Mouse (Mus musculus) heart, embryonic 11.5 days (tissue): ENCODE measurements around the gene Tll2. TPM values are rescaled to one million over a fixed set of nuclear protein-coding genes. Genes with fewer than 3 reads are reported as not detected.

ENCODE experiments used
- ATAC-seq: fragments of 200-750 bp; cut with Nextera tagmentation; replicated peaks from 2 replicates; pipeline ENCODE4 v1.8.0; 2017; ENCODE audit warnings: moderate library complexity; ENCODE audit not compliant: insufficient number of reproducible peaks, low FRiP score, low TSS enrichment
- H3K27ac ChIP-seq: fragments of 300-500 bp; sonication (generic); 2 replicates; pipeline ENCODE4 v1.5.1; 2014; ENCODE audit warnings: mild to moderate bottlenecking, low read depth, low read length
- H3K27me3 ChIP-seq: fragments of 300-500 bp; sonication (generic); 2 replicates; pipeline ENCODE4 v1.6.1; 2014; ENCODE audit warnings: mild to moderate bottlenecking, low read length, mixed read lengths; ENCODE audit not compliant: control insufficient read depth, insufficient read depth
- H3K36me3 ChIP-seq: fragments of 300-500 bp; sonication (generic); 2 replicates; pipeline ENCODE4 v1.6.1; 2014; ENCODE audit warnings: mild to moderate bottlenecking, low read length, moderate library complexity, mixed read lengths; ENCODE audit not compliant: control insufficient read depth, insufficient read depth
- H3K4me1 ChIP-seq: fragments of 300-500 bp; sonication (generic); 2 replicates; pipeline ENCODE4 v1.6.1; 2014; ENCODE audit warnings: low read length; ENCODE audit not compliant: control insufficient read depth, insufficient read depth
- H3K4me2 ChIP-seq: fragments of 300-500 bp; sonication (generic); 2 replicates; pipeline ENCODE4 v1.6.1; 2014; ENCODE audit warnings: mild to moderate bottlenecking, moderate library complexity
- H3K4me3 ChIP-seq: fragments of 300-500 bp; sonication (generic); 2 replicates; pipeline ENCODE4 v1.5.1; 2014; ENCODE audit warnings: low read depth, low read length
- H3K9ac ChIP-seq: fragments of 300-500 bp; sonication (generic); 2 replicates; pipeline ENCODE4 v1.6.1; 2014; ENCODE audit warnings: mild to moderate bottlenecking, low read depth, low read length, moderate library complexity
- H3K9me3 ChIP-seq: fragments of 300-500 bp; sonication (generic); replicated peaks from 2 replicates; pipeline ENCODE4 v1.6.1; 2016; ENCODE audit warnings: low read length; ENCODE audit not compliant: control insufficient read depth
- WGBS: fragments of 180-500 bp; shearing (Covaris S2); extraction: QIAGEN DNeasy Blood & Tissue Kit; methylation state at CpG from one replicate; pipeline ENCODE4 v1.1.7; 2014; ENCODE audit not compliant: insufficient replicate concordance; 5-methylcytosine and 5-hydroxymethylcytosine counted together
- polyA plus RNA-seq: library from polyadenylated mRNA; unstranded; fragments of >200 nt; fragmentation: Nextera tagmentation; extraction: Ambion mirVana; gene quantifications from 2 replicates; pipeline ENCODE4 v1.2.1, GENCODE M21; 2014

The Tll2 gene
- polyA plus RNA-seq, 1 experiment from 2014 or later: not detected

- no peak overlapping the region for H3K27ac ChIP-seq
- no peak overlapping the region for H3K9ac ChIP-seq
- no peak overlapping the region for H3K4me2 ChIP-seq
- WGBS: 45% methylated on average over 6 of the region's 6 CpGs
- 0 out of 2 replicates have a peak, but pooled peaks cover 3% of the 10 kb centered on the region for H3K27me3 ChIP-seq
- H3K36me3 ChIP-seq: no peaks in the 10 kb centered on the region
- H3K4me3 ChIP-seq: no peak overlapping the region
- H3K4me1 ChIP-seq: no peaks in the 10 kb centered on the region
- ATAC-seq: no peak
- H3K9me3 ChIP-seq: no peaks in the 10 kb centered on the region
Measured at GRCm38 (mm10) chr19:41112609-41113008, 94.0 kb downstream of the Tll2 start.

GRCm38 (mm10) chr19:41109991-41110390 lies 96.6 kb downstream of the Tll2 start:
- H3K9me3 ChIP-seq: no peaks in the 10 kb centered on the region
- no peak overlapping the region for H3K4me2 ChIP-seq
- WGBS: 57% methylated on average over 5 of the region's 5 CpGs
- no peaks in the 10 kb centered on the region for H3K4me1 ChIP-seq
- no peak overlapping the region for H3K9ac ChIP-seq
- H3K27ac ChIP-seq: no peak overlapping the region
- H3K27me3 ChIP-seq: 0 out of 2 replicates have a peak, but pooled peaks cover 3% of the 10 kb centered on the region
- no peak for ATAC-seq
- no peaks in the 10 kb centered on the region for H3K36me3 ChIP-seq
- H3K4me3 ChIP-seq: no peak overlapping the region

- no peaks in the 10 kb centered on the region for H3K9me3 ChIP-seq
- H3K4me2 ChIP-seq: no peak overlapping the region
- no peak for ATAC-seq
- no peaks in the 10 kb centered on the region for H3K4me1 ChIP-seq
- no peaks in the 10 kb centered on the region for H3K36me3 ChIP-seq
- no peak overlapping the region for H3K27ac ChIP-seq
- WGBS: 84% methylated on average over 8 of the region's 8 CpGs
- H3K4me3 ChIP-seq: no peak overlapping the region
- 0 out of 2 replicates have a peak, but pooled peaks cover 3% of the 10 kb centered on the region for H3K27me3 ChIP-seq
- no peak overlapping the region for H3K9ac ChIP-seq
Measured at GRCm38 (mm10) chr19:41109496-41109895, 97.1 kb downstream of the Tll2 start.

GRCm38 (mm10) chr19:41108666-41109065 lies 98.0 kb downstream of the Tll2 start:
- WGBS: 87% methylated on average over 7 of the region's 7 CpGs
- no peaks in the 10 kb centered on the region for H3K36me3 ChIP-seq
- H3K4me3 ChIP-seq: no peak overlapping the region
- H3K9me3 ChIP-seq: no peaks in the 10 kb centered on the region
- no peaks in the 10 kb centered on the region for H3K4me1 ChIP-seq
- H3K9ac ChIP-seq: no peak overlapping the region
- ATAC-seq: no peak
- 0 out of 2 replicates have a peak, but pooled peaks cover 3% of the 10 kb centered on the region for H3K27me3 ChIP-seq
- no peak overlapping the region for H3K4me2 ChIP-seq
- no peak overlapping the region for H3K27ac ChIP-seq

GRCm38 (mm10) chr19:41107530-41107929 lies 99.1 kb downstream of the Tll2 start:
- 67% methylated on average over 8 of the region's 8 CpGs for WGBS
- ATAC-seq: no peak

GRCm38 (mm10) chr19:41104922-41105321 lies 101.7 kb downstream of the Tll2 start:
- no peak overlapping the region for H3K4me3 ChIP-seq
- ATAC-seq: no peak

More at GRCm38 (mm10) chr19:41107530-41107929, 99.1 kb downstream of the Tll2 start:
- Histone ChIP-seq H3K9me3 (no peaks in the 10 kb centered on the region), H3K4me3 (no peak overlapping the region), H3K27ac (no peak overlapping the region), H3K4me1 (no peaks in the 10 kb centered on the region), H3K27me3 (0 out of 2 replicates have a peak, but pooled peaks cover 3% of the 10 kb centered on the region), H3K36me3 (no peaks in the 10 kb centered on the region), H3K9ac (no peak overlapping the region), H3K4me2 (no peak overlapping the region)

GRCm38 (mm10) chr19:41101390-41101789 lies 105.2 kb downstream of the Tll2 start:
- H3K27me3 ChIP-seq: no peaks in the 10 kb centered on the region
- H3K4me2 ChIP-seq: no peak overlapping the region
- H3K4me3 ChIP-seq: no peak overlapping the region
- WGBS: 79% methylated on average over 8 of the region's 8 CpGs
- ATAC-seq: no peak
- H3K9me3 ChIP-seq: no peaks in the 10 kb centered on the region
- no peaks in the 10 kb centered on the region for H3K36me3 ChIP-seq
- H3K4me1 ChIP-seq: no peaks in the 10 kb centered on the region
- H3K9ac ChIP-seq: no peak overlapping the region
- H3K27ac ChIP-seq: no peak overlapping the region

More at GRCm38 (mm10) chr19:41104922-41105321, 101.7 kb downstream of the Tll2 start:
- Histone ChIP-seq H3K9me3 (no peaks in the 10 kb centered on the region), H3K9ac (no peak overlapping the region), H3K36me3 (no peaks in the 10 kb centered on the region), H3K4me1 (no peaks in the 10 kb centered on the region), H3K27me3 (no peaks in the 10 kb centered on the region), H3K4me2 (no peak overlapping the region), H3K27ac (no peak overlapping the region)
- WGBS: 49% methylated on average over 8 of the region's 8 CpGs

GRCm38 (mm10) chr19:41100863-41101262 lies 105.8 kb downstream of the Tll2 start:
- no peaks in the 10 kb centered on the region for H3K9me3 ChIP-seq
- no peak overlapping the region for H3K4me3 ChIP-seq
- WGBS: 91% methylated on average over 7 of the region's 7 CpGs
- no peak overlapping the region for H3K9ac ChIP-seq
- H3K4me1 ChIP-seq: no peaks in the 10 kb centered on the region
- no peak overlapping the region for H3K27ac ChIP-seq
- no peak for ATAC-seq
- no peaks in the 10 kb centered on the region for H3K36me3 ChIP-seq
- H3K4me2 ChIP-seq: no peak overlapping the region
- H3K27me3 ChIP-seq: no peaks in the 10 kb centered on the region

GRCm38 (mm10) chr19:41097038-41097437 lies 109.6 kb downstream of the Tll2 start:
- H3K9me3 ChIP-seq: no peaks in the 10 kb centered on the region
- no peak overlapping the region for H3K9ac ChIP-seq
- H3K27me3 ChIP-seq: no peaks in the 10 kb centered on the region
- H3K4me1 ChIP-seq: no peaks in the 10 kb centered on the region
- H3K4me2 ChIP-seq: no peak overlapping the region
- WGBS: 58% methylated on average over 4 of the region's 4 CpGs
- no peak overlapping the region for H3K4me3 ChIP-seq
- no peak for ATAC-seq
- no peak overlapping the region for H3K27ac ChIP-seq
- H3K36me3 ChIP-seq: no peaks in the 10 kb centered on the region
